Mouse (Mus musculus) heart, embryonic 14.5 days (tissue): ENCODE data around the gene Rps28. TPM values are rescaled to one million over a fixed set of nuclear protein-coding genes. Genes with fewer than 3 reads are reported as not detected.

ENCODE experiments used
- ATAC-seq: fragments of 200-750 bp; cut with Nextera tagmentation; 2 replicates; pipeline ENCODE4 v1.8.0; 2017; ENCODE audit warnings: low read depth, moderate TSS enrichment; ENCODE audit not compliant: insufficient number of reproducible peaks, insufficient read depth, low FRiP score
- H3K27ac ChIP-seq, 2 experiments: fragments of 200-500 bp in 1 of 2; fragments of 300-500 bp in 1 of 2; sonication (generic) in 1 of 2; replicated peaks in 1 of 2; 2 replicates each; pipeline ENCODE4 v1.5.1; 2012 to 2014; ENCODE audit warnings: low read depth in 2 of 2, low read length in 2 of 2, control low read depth in 1 of 2, mild to moderate bottlenecking in 1 of 2, mixed read lengths in 1 of 2; ENCODE audit not compliant: control insufficient read depth in 1 of 2, insufficient read depth in 1 of 2
- H3K27me3 ChIP-seq: fragments of 300-500 bp; sonication (generic); 2 replicates; pipeline ENCODE4 v1.6.1; 2014; ENCODE audit warnings: mild to moderate bottlenecking, low read length, control low read depth; ENCODE audit not compliant: control insufficient read depth, insufficient read depth
- H3K36me3 ChIP-seq: fragments of 300-500 bp; sonication (generic); 2 replicates; pipeline ENCODE4 v1.6.1; 2014; ENCODE audit warnings: mild to moderate bottlenecking, control low read depth, low read length, mixed read lengths; ENCODE audit not compliant: control insufficient read depth, insufficient read depth
- H3K4me1 ChIP-seq, 2 experiments: fragments of 200-500 bp in 1 of 2; fragments of 300-500 bp in 1 of 2; sonication (generic) in 1 of 2; 2 replicates each; pipeline ENCODE4 v1.6.1; 2012 to 2014; ENCODE audit warnings: low read length in 2 of 2, control low read depth in 1 of 2, mixed read lengths in 1 of 2; ENCODE audit not compliant: control insufficient read depth in 2 of 2, insufficient read depth in 2 of 2
- H3K4me2 ChIP-seq: fragments of 300-500 bp; sonication (generic); 2 replicates; pipeline ENCODE4 v1.6.1; 2014; ENCODE audit warnings: mild to moderate bottlenecking, low read length
- H3K4me3 ChIP-seq, 2 experiments: fragments of 200-500 bp in 1 of 2; fragments of 300-500 bp in 1 of 2; sonication (generic) in 1 of 2; 2 replicates each; pipeline ENCODE4 v1.5.1; 2012 to 2014; ENCODE audit warnings: low read length in 2 of 2, mild to moderate bottlenecking in 2 of 2, control low read depth in 1 of 2, low read depth in 1 of 2, moderate library complexity in 1 of 2; ENCODE audit not compliant: control insufficient read depth in 1 of 2, insufficient read depth in 1 of 2
- H3K9ac ChIP-seq: fragments of 300-500 bp; sonication (generic); 2 replicates; pipeline ENCODE4 v1.6.1; 2014; ENCODE audit warnings: mild to moderate bottlenecking, low read length
- H3K9me3 ChIP-seq: fragments of 300-500 bp; sonication (generic); 2 replicates; pipeline ENCODE4 v1.6.1; 2016; ENCODE audit warnings: low read length, control low read depth; ENCODE audit not compliant: control insufficient read depth
- WGBS: fragments of 180-500 bp; shearing (Covaris S2); extraction: QIAGEN DNeasy Blood & Tissue Kit; methylation state at CpG from one replicate; pipeline ENCODE4 v1.1.7; 2014; 5-methylcytosine and 5-hydroxymethylcytosine counted together
- polyA plus RNA-seq: library from polyadenylated mRNA; unstranded; fragments of >200 nt; fragmentation: Nextera tagmentation; extraction: Ambion mirVana; gene quantifications from 2 replicates; pipeline ENCODE4 v1.2.1, GENCODE M21; 2014

Rps28 gene
- polyA plus RNA-seq, 1 experiment from 2014 or later, result 768 TPM

DNA sequence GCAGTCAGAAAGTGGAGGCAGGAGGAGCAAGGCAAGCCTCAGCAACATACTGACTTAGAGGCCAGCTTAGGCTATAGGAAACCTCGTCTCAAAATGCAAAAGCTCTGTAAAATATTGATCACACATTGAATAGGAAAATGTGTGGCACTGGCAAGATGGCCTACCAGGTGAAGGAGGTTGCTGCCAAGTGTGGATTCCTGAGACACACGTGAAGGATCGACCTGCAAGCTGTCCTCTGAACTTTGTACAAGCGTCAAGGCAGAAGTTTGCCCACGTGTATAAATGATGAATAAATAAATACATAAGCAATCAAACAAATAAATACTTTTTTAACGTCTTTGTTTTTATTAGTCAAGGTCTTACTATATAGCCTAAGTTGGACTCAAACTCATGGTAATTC, 50.9 kb downstream of the Rps28 start:
- no peak for ATAC-seq
- no peaks in the 10 kb centered on the region for H3K9me3 ChIP-seq
- 80% methylated on average over 6 of the region's 6 CpGs for WGBS

DNA sequence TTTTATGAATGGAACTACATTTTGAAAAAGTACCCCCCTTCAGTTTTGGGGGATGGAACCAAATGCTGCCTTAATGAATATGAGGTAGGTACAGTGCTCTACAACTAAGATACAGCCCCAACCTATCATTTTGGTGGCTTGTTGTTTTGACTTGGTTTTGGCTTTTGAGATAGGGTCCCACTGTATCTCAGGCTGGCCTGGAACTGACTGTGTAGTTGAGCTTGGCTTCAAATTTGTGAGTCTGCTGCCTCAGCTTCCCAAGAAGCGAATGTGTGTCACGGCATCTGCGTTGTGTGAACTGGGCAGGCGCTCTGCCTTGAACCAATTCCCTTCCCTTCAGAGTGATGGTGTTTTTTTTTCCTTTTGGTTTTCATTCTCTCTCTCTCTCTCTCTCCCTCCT, 52.7 kb downstream of the Rps28 start:
- no peak overlapping the region for H3K4me3 ChIP-seq
- WGBS, result 84% methylated on average over 4 of the region's 4 CpGs
- H3K27ac ChIP-seq, result no peak overlapping the region
- peaks cover 19% of the 10 kb centered on the region for H3K36me3 ChIP-seq
- no peaks in the 10 kb centered on the region for H3K9me3 ChIP-seq
- no peaks in the 10 kb centered on the region for H3K4me1 ChIP-seq
- H3K4me2 ChIP-seq, result no peak overlapping the region
- H3K9ac ChIP-seq, result no peak overlapping the region
- H3K27me3 ChIP-seq, result no peaks in the 10 kb centered on the region
- no peak for ATAC-seq

More for the DNA sequence above, 50.9 kb downstream of the Rps28 start:
- H3K4me2 ChIP-seq, result no peak overlapping the region
- H3K9ac ChIP-seq, result no peak overlapping the region
- no peaks in the 10 kb centered on the region for H3K27me3 ChIP-seq
- peaks cover 32% of the 10 kb centered on the region for H3K36me3 ChIP-seq
- no peak overlapping the region for H3K27ac ChIP-seq
- peaks cover 2 to 4% of the 10 kb centered on the region in 2 experiments for H3K4me1 ChIP-seq
- no peak overlapping the region for H3K4me3 ChIP-seq

Other genes starting within 250 kb of the Rps28 start
- 48.4 and 51.5 TPM in 2 replicates for gene Zfp414, start 195.5 kb downstream of the Rps28 start, polyA plus RNA-seq
- 0.49 and 0.69 TPM in 2 replicates for gene Pram1, start 186.5 kb downstream of the Rps28 start, polyA plus RNA-seq
- gene Hnrnpm, start 137.7 kb downstream of the Rps28 start, polyA plus RNA-seq, result 185 and 197 TPM in 2 replicates
- 71.0 and 85.3 TPM in 2 replicates for gene March2, start 105.9 kb downstream of the Rps28 start, polyA plus RNA-seq
- gene Rab11b, start 64.0 kb downstream of the Rps28 start, polyA plus RNA-seq, result 300 and 314 TPM in 2 replicates
- 13.5 and 16.4 TPM in 2 replicates for gene Angptl4, start 42.7 kb downstream of the Rps28 start, polyA plus RNA-seq
- 53.8 and 54.2 TPM in 2 replicates for gene Kank3, start 14.0 kb downstream of the Rps28 start, polyA plus RNA-seq
- 628 and 707 TPM in 2 replicates for gene Ndufa7, start within 50 bp of the Rps28 start, polyA plus RNA-seq
- 43.5 and 49.2 TPM in 2 replicates for gene Cd320, start 18.5 kb upstream of the Rps28 start, polyA plus RNA-seq
- gene Gm7029, start 49.3 kb upstream of the Rps28 start, polyA plus RNA-seq, result not detected in 2 replicates
- gene Kifc1, start 66.1 kb upstream of the Rps28 start, polyA plus RNA-seq, result 4.5 and 5.4 TPM in 2 replicates
- 0.26 and 0.35 TPM in 2 replicates for gene Platr17, start 80.6 kb upstream of the Rps28 start, polyA plus RNA-seq
- gene Daxx, start 84.9 kb upstream of the Rps28 start, polyA plus RNA-seq, result 24.5 and 27.2 TPM in 2 replicates
- 44.9 and 47.1 TPM in 2 replicates for gene Tapbp, start 91.3 kb upstream of the Rps28 start, polyA plus RNA-seq
- 4.5 and 8.9 TPM in 2 replicates for gene Zbtb22, start 91.3 kb upstream of the Rps28 start, polyA plus RNA-seq
- 30.3 and 38.9 TPM in 2 replicates for gene Rgl2, start 105.0 kb upstream of the Rps28 start, polyA plus RNA-seq
- 110 TPM in 2 replicates for gene Pfdn6, start 115.8 kb upstream of the Rps28 start, polyA plus RNA-seq
- gene Wdr46, start 116.1 kb upstream of the Rps28 start, polyA plus RNA-seq, result 14.7 and 15.5 TPM in 2 replicates
- gene B3galt4, start 126.9 kb upstream of the Rps28 start, polyA plus RNA-seq, result 3.8 and 4.6 TPM in 2 replicates
- 27.6 and 30.6 TPM in 2 replicates for gene Vps52, start 131.2 kb upstream of the Rps28 start, polyA plus RNA-seq
- 1,085 and 1,186 TPM in 2 replicates for gene Rps18, start 131.4 kb upstream of the Rps28 start, polyA plus RNA-seq
- 32.3 and 37.8 TPM in 2 replicates for gene H2-K1, start 175.8 kb upstream of the Rps28 start, polyA plus RNA-seq
- 5.4 and 7.4 TPM in 2 replicates for gene Ring1, start 200.1 kb upstream of the Rps28 start, polyA plus RNA-seq
- 46.8 and 57.7 TPM in 2 replicates for gene H2-Ke6, start 203.5 kb upstream of the Rps28 start, polyA plus RNA-seq
- gene Slc39a7, start 207.1 kb upstream of the Rps28 start, polyA plus RNA-seq, result 48.0 and 53.2 TPM in 2 replicates
- 14.2 and 16.4 TPM in 2 replicates for gene Rxrb, start 207.2 kb upstream of the Rps28 start, polyA plus RNA-seq
- gene Col11a2, start 214.9 kb upstream of the Rps28 start, polyA plus RNA-seq, result 0.32 and 0.51 TPM in 2 replicates